Mouse (Mus musculus): ENCODE measurements around the gene Hoxc5. TPM values are rescaled to one million over a fixed set of nuclear protein-coding genes. Genes with fewer than 3 reads are reported as not detected.
A peak's percentile ranks its signal among the peaks of the same experiment; 100 is the strongest.

The Hoxc5 gene
- polyA plus RNA-seq, 1 experiment from 2014 or later: 0.42 TPM

GRCm38 (mm10) chr15:103015406-103016166 is 48.3 kb downstream of the Hoxc5 start:
- H3K4me3 ChIP-seq: no peak overlapping the region
- 6% methylated on average over 19 of the region's 19 CpGs for WGBS

GRCm38 (mm10) chr15:103018636-103019035 is 51.4 kb downstream of the Hoxc5 start, which contains the start of gene Hoxc4:
TSS of gene Hoxc4 (plus strand) at chr15:103018934.
- no peak within 1 kb of the TSS for H3K4me3 ChIP-seq
- H3K36me3 ChIP-seq: no peaks in the 10 kb centered on the region
- no peak within 1 kb of the TSS for H3K4me2 ChIP-seq
- H3K4me1 ChIP-seq (replicated peaks): peaks cover 10% of the 10 kb centered on the region
- peaks cover 99% of the 10 kb centered on the region for H3K27me3 ChIP-seq
- ATAC-seq (replicated peaks; ENCODE audit: insufficient number of reproducible peaks, insufficient read depth, low FRiP score, low read depth): no peak
- WGBS: 17% methylated on average over 9 of the region's 9 CpGs
- H3K9me3 ChIP-seq (replicated peaks): no peaks in the 10 kb centered on the region
- H3K27ac ChIP-seq: no peak within 1 kb of the TSS
- no peak within 1 kb of the TSS for H3K9ac ChIP-seq

More at GRCm38 (mm10) chr15:103015406-103016166, 48.3 kb downstream of the Hoxc5 start:
- no peak for ATAC-seq (replicated peaks; ENCODE audit: insufficient number of reproducible peaks, insufficient read depth, low FRiP score, low read depth)
- H3K9ac ChIP-seq: no peak overlapping the region
- no peaks in the 10 kb centered on the region for H3K9me3 ChIP-seq (replicated peaks)
- peaks cover 15% of the 10 kb centered on the region for H3K4me1 ChIP-seq (replicated peaks)
- no peak overlapping the region for H3K27ac ChIP-seq
- H3K4me2 ChIP-seq: no peak overlapping the region
- no peaks in the 10 kb centered on the region for H3K36me3 ChIP-seq
- H3K27me3 ChIP-seq: peaks cover 99% of the 10 kb centered on the region

DNA sequence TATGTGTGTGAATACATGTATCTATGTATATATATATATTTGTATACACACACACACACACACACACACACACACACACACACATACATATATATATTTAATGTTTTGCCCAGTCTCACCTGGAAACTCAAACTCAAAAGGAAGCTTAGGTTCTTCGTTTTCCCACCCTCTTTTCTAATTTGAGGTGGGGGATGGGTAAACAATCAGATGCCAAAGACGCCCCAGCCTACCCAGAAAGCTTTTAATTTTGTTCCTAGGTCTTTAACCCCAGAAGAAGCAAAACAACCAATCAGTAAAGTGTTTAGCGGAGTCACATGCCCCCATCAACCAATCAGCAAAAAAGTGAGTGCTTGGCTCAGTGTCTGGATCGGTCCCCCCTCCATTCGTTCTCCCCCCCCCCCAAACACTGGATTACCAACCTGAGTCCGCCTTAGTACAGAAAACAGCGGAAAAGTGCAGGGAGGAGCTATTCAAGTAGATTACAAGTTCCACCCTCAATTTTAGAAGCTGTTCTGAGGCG is 53.7 kb downstream of the Hoxc5 start:
- Histone ChIP-seq H3K9me3 (replicated peaks) (no peaks in the 10 kb centered on the region), H3K4me2 (no peak overlapping the region), H3K36me3 (no peaks in the 10 kb centered on the region), H3K27me3 (peaks cover 99% of the 10 kb centered on the region), H3K27ac (no peak overlapping the region), H3K4me3 (no peak overlapping the region), H3K9ac (no peak overlapping the region), H3K4me1 (replicated peaks) (no peaks in the 10 kb centered on the region)
- 5% methylated on average over 8 of the region's 8 CpGs for WGBS
- ATAC-seq (replicated peaks; ENCODE audit: insufficient number of reproducible peaks, insufficient read depth, low FRiP score, low read depth): no peak

GRCm38 (mm10) chr15:103021544-103021943 is 54.3 kb downstream of the Hoxc5 start:
- Histone ChIP-seq H3K4me1 (replicated peaks) (no peaks in the 10 kb centered on the region), H3K27ac (no peak overlapping the region), H3K36me3 (no peaks in the 10 kb centered on the region), H3K27me3 (peaks cover 99% of the 10 kb centered on the region), H3K4me3 (no peak overlapping the region), H3K9me3 (replicated peaks) (no peaks in the 10 kb centered on the region), H3K4me2 (no peak overlapping the region), H3K9ac (no peak overlapping the region)
- ATAC-seq (replicated peaks; ENCODE audit: insufficient number of reproducible peaks, insufficient read depth, low FRiP score, low read depth): no peak
- WGBS: 9% methylated on average over 8 of the region's 8 CpGs

DNA sequence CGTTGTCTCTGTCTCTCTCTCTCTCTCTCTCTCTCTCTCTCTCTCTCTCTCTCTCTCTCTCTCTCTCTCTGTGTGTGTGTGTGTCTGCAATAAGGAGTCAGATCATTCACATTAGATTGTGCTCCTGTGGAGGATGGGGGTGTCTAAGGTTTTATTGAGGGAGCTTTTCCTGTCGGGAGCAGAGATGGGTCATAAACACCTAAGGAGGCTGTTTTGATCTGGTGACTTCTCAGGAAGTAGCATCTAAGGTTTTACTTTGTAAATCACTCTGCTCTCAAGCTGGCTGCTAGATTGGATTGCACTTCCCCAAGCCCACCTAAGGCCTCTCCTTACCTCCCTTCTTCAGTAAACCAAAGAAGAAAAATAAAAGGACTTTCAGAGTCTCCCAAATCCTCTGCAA is 56.9 kb downstream of the Hoxc5 start:
- WGBS: 8% methylated on average over 2 of the region's 2 CpGs
- H3K4me1 ChIP-seq (replicated peaks): no peaks in the 10 kb centered on the region
- H3K4me3 ChIP-seq: no peak overlapping the region
- no peak for ATAC-seq (replicated peaks; ENCODE audit: insufficient number of reproducible peaks, insufficient read depth, low FRiP score, low read depth)
- peaks cover 99% of the 10 kb centered on the region for H3K27me3 ChIP-seq
- H3K9me3 ChIP-seq (replicated peaks): no peaks in the 10 kb centered on the region
- H3K4me2 ChIP-seq: no peak overlapping the region
- H3K36me3 ChIP-seq: no peaks in the 10 kb centered on the region
- no peak overlapping the region for H3K9ac ChIP-seq
- no peak overlapping the region for H3K27ac ChIP-seq

DNA sequence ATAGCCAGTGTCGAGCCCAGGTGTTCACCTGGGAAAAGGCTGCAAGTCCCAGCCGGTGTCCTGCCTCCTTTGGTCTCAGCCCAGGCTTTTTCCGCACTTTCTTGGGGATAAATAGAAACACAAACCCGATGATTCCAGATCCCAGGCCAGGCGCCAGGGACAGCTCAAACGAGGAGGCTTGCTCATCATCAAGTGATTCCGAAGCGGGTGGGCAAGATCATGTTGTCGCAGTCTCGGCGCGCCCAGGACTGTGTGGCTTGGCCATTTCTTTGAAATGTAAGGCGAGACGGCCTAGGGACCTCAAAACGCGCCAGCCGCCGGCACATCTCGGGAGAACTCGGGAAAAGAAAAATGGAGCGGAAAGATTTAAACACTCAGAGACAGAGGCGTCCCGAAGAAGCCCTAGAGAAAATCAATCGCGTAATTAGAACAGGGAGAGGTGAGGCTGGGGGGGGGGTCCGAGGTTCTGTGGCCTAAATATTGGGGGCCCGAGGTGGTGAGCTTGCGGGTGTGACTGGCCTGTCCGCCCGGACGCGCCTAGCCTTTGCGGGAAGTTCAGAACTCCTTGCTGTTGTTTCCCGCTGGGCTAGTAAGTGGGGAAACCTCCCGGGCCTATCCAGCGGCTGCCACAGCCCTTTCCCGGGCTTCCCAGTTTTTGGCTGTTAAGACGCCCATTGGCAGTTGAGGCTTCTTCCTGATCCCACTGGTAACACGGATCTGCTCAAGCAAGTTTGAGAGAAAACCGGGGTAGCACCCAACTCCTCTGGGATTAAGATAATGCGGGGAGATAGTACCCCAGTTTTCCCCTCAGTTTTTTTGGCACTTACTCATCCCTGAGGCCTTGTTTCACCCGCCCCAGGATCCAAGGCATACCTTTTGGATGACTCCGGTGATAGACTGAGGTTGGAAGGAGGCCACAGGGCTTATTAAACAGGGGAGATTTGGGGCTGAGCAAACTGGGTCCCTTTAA is 60.3 kb downstream of the Hoxc5 start:
- no peak for ATAC-seq (replicated peaks; ENCODE audit: insufficient number of reproducible peaks, insufficient read depth, low FRiP score, low read depth)
- Histone ChIP-seq H3K27me3 (peaks cover 100% of the 10 kb centered on the region), H3K36me3 (no peaks in the 10 kb centered on the region), H3K9ac (no peak overlapping the region), H3K4me3 (0 out of 2 replicates have a peak overlapping the region, but pooled peaks have one; percentile 4), H3K27ac (no peak overlapping the region), H3K9me3 (replicated peaks) (no peaks in the 10 kb centered on the region), H3K4me2 (no peak overlapping the region), H3K4me1 (replicated peaks) (no peaks in the 10 kb centered on the region)
- 5% methylated on average over 43 of the region's 43 CpGs for WGBS

DNA sequence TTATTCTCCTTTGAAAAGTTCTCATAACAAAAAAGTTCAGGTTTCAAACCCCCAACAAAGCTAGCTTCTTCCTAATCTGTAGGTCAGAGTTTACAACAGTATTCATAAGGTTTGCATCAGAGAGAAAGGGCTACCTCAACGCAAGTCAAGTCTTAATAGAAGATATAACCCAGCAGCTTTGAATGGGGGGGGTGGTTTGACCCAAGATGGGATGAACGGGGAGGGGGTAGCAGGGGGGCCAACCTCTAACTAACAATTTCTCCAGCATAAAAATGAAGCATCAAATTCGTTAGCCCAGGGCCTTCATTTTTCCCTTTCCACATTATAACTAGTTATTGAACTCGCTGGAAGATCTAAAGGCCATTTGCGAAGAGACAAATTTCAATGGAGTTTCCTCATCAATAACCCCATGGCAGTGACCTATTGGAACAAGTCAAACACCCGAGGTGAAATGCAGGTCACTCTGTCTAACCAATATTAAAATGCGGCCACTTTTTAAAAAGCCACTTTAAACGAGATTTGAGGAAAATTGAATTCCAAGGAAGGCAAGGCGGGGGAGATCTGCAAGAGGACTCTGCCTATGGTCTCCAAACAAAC is 61.8 kb downstream of the Hoxc5 start:
- H3K9me3 ChIP-seq (replicated peaks): no peaks in the 10 kb centered on the region
- H3K4me1 ChIP-seq (replicated peaks): peaks cover under 1% of the 10 kb centered on the region; the same call in 1 of the 2 replicates
- H3K36me3 ChIP-seq: no peaks in the 10 kb centered on the region
- no peak overlapping the region for H3K4me3 ChIP-seq
- no peak overlapping the region for H3K9ac ChIP-seq
- no peak overlapping the region for H3K4me2 ChIP-seq
- H3K27me3 ChIP-seq: peaks cover 98% of the 10 kb centered on the region
- WGBS: 26% methylated on average over 9 of the region's 9 CpGs
- H3K27ac ChIP-seq: no peak overlapping the region
- no peak for ATAC-seq (replicated peaks; ENCODE audit: insufficient number of reproducible peaks, insufficient read depth, low FRiP score, low read depth)

DNA sequence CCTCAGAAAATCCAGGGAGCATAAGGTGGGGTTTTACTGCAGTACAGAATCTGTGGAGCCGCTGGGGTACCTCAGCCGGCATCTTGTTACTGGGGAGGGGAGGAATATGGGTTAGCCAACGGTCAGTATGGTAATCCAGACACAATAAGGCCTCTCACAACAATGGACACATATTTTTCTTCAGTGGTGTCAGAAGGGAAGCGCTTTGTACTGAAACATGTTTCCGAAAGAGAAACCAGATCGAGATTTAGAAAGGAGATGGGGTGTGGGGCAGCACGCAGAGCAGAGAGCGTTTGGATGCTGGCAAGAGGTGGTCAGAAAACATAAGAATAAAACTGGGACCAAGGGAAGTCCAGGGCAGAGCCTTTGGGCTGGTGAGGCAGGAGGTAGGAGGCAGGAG is 62.9 kb downstream of the Hoxc5 start:
- WGBS: 14% methylated on average over 8 of the region's 8 CpGs
- no peak overlapping the region for H3K4me3 ChIP-seq
- no peak overlapping the region for H3K27ac ChIP-seq
- no peak overlapping the region for H3K9ac ChIP-seq
- H3K9me3 ChIP-seq (replicated peaks): no peaks in the 10 kb centered on the region
- H3K27me3 ChIP-seq: peaks cover 98% of the 10 kb centered on the region
- no peak for ATAC-seq (replicated peaks; ENCODE audit: insufficient number of reproducible peaks, insufficient read depth, low FRiP score, low read depth)
- H3K36me3 ChIP-seq: no peaks in the 10 kb centered on the region
- peaks cover 9% of the 10 kb centered on the region for H3K4me1 ChIP-seq (replicated peaks)
- H3K4me2 ChIP-seq: no peak overlapping the region

- ATAC-seq (replicated peaks; ENCODE audit: insufficient number of reproducible peaks, insufficient read depth, low FRiP score, low read depth): no peak
- Histone ChIP-seq H3K36me3 (no peaks in the 10 kb centered on the region), H3K27me3 (peaks cover 98% of the 10 kb centered on the region), H3K4me2 (no peak overlapping the region), H3K9me3 (replicated peaks) (no peaks in the 10 kb centered on the region), H3K9ac (no peak overlapping the region), H3K4me1 (replicated peaks) (peaks cover 9% of the 10 kb centered on the region), H3K27ac (no peak overlapping the region), H3K4me3 (no peak overlapping the region)
- 5% methylated on average over 3 of the region's 3 CpGs for WGBS
These were observed 64.9 kb downstream of the Hoxc5 start for GRCm38 (mm10) chr15:103032167-103032566.

DNA sequence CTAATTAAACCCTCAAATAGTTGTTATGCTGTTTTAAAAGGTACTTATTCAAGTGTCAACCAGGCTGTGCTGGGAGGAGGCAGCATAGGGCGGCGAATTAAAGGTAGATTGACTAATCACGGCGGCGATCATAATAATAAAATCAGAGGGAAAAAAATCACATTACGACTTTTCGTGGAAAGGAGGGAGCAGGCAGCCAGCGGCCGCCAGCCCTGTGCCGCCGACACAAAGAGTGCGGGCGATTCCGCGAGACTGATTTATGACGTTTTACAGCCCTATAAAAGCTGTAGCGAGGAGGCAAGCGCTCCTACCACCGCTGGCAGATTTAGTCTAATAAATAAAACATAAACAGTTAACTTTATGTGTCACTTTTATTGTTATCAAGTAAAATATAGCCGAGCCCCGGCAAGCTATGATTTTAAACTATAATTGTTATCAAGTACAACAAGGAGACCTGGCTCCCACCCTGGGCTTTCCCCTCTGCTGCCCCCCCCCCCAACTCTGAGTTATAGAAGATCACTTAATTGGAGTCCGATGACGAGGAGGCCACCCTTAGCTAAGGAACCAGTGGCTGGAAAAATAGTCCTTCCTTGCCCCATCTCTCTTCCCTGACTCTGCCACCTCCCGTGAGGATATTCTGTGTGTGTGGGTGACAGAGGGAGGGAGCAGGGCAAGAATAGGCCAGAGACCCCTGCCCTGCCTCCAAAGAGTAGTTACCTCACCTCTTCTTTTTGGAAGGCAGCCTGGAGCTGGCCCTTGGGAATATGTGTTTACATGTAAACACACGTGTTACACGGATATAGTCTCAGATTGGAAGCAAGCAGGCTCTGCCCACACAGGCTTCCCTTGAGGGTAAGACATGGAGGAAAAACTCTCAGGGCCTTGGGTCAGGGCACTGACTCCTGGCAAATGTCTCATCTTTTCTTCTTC is 65.7 kb downstream of the Hoxc5 start:
- H3K36me3 ChIP-seq: no peaks in the 10 kb centered on the region
- no peak overlapping the region for H3K4me3 ChIP-seq
- peaks cover 98% of the 10 kb centered on the region for H3K27me3 ChIP-seq
- H3K4me1 ChIP-seq (replicated peaks): peaks cover 9% of the 10 kb centered on the region
- no peak overlapping the region for H3K27ac ChIP-seq
- H3K9me3 ChIP-seq (replicated peaks): no peaks in the 10 kb centered on the region
- 4% methylated on average over 26 of the region's 26 CpGs for WGBS
- ATAC-seq (replicated peaks; ENCODE audit: insufficient number of reproducible peaks, insufficient read depth, low FRiP score, low read depth): no peak
- no peak overlapping the region for H3K4me2 ChIP-seq
- H3K9ac ChIP-seq: no peak overlapping the region

Data from heart, embryonic 15.5 days (tissue).